Mouse (Mus musculus): Measurements from ENCODE around the gene Cfap36.
A peak's percentile ranks its signal among the peaks of the same experiment; 100 is the strongest.

- TF ChIP-seq CTCF (IDR thresholded peaks at IDR 0.05; ENCODE audit: low read depth, low read length) (peak; percentile 27; the same call in 1 of the 2 replicates), TAL1 (conservative IDR thresholded peaks at IDR 0.05; ENCODE audit: low read depth, low read length) (no peak)
Measured at GRCm38 (mm10) chr11:29173125-29173631, 74.0 kb downstream of the Cfap36 start.

Measured in G1E (cell line).